Mouse (Mus musculus): ENCODE results near the gene Tmem116. TPM values are rescaled to one million over a fixed set of nuclear protein-coding genes. Genes with fewer than 3 reads are reported as not detected.

Tmem116 gene
- polyA plus RNA-seq, 2 experiments = 0.46 to 0.57 TPM

GRCm38 (mm10) chr5:121536921-121537555, 85.3 kb downstream of the Tmem116 start:
- WGBS (ENCODE audit: insufficient replicate concordance) = 75% methylated on average over 7 of the region's 7 CpGs
- Histone ChIP-seq H3K27ac (no peak overlapping the region), H3K9ac (replicated peaks) (no peak overlapping the region), H3K27me3 (ENCODE audit: control insufficient read depth, insufficient read depth, low read length) (no peaks in the 10 kb centered on the region), H3K9me3 (ENCODE audit: control insufficient read depth, low read length) (no peaks in the 10 kb centered on the region), H3K4me3 (ENCODE audit: insufficient read depth in 1 of 2, low read depth in 2 of 2, low read length in 2 of 2) (no peak overlapping the region), H3K4me2 (ENCODE audit: low read depth) (no peak overlapping the region), H3K36me3 (replicated peaks; ENCODE audit: control insufficient read depth, insufficient read depth, low read depth) (peaks cover 43% of the 10 kb centered on the region), H3K4me1 (replicated peaks; ENCODE audit: control insufficient read depth in 2 of 2, insufficient read depth in 2 of 2, low read length in 1 of 2) (peaks cover 18 to 19% of the 10 kb centered on the region in 2 experiments)
- no peak for ATAC-seq (ENCODE audit: insufficient read depth)
- TF ChIP-seq EP300 (IDR thresholded peaks at IDR 0.05; ENCODE audit: low read depth) (no peak), CTCF (IDR thresholded peaks at IDR 0.05; ENCODE audit: low read depth) (no peak)
- DNase-seq (ENCODE audit: low read depth in 3 of 3, low spot score in 3 of 3) = no peak

- WGBS (ENCODE audit: insufficient replicate concordance) = 85% methylated on average over 2 of the region's 2 CpGs
Observed at GRCm38 (mm10) chr5:121537588-121537987, 85.9 kb downstream of the Tmem116 start.

GRCm38 (mm10) chr5:121540066-121540465, 88.4 kb downstream of the Tmem116 start:
- DNase-seq (ENCODE audit: low read depth in 3 of 3, low spot score in 3 of 3) = no peak
- Histone ChIP-seq H3K9ac (replicated peaks) (no peak overlapping the region), H3K9me3 (ENCODE audit: control insufficient read depth, low read length) (no peaks in the 10 kb centered on the region), H3K27me3 (ENCODE audit: control insufficient read depth, insufficient read depth, low read length) (no peaks in the 10 kb centered on the region), H3K27ac (no peak overlapping the region), H3K4me3 (ENCODE audit: insufficient read depth in 1 of 2, low read depth in 2 of 2, low read length in 2 of 2) (no peak overlapping the region), H3K4me1 (replicated peaks; ENCODE audit: control insufficient read depth in 2 of 2, insufficient read depth in 2 of 2, low read length in 1 of 2) (peaks cover 24 to 30% of the 10 kb centered on the region in 2 experiments), H3K36me3 (replicated peaks; ENCODE audit: control insufficient read depth, insufficient read depth, low read depth) (peaks cover 21% of the 10 kb centered on the region), H3K4me2 (ENCODE audit: low read depth) (no peak overlapping the region)
- WGBS (ENCODE audit: insufficient replicate concordance) = 80% methylated on average over 5 of the region's 5 CpGs
- no peak for ATAC-seq (ENCODE audit: insufficient read depth)
- no peak for TF ChIP-seq CTCF (IDR thresholded peaks at IDR 0.05; ENCODE audit: low read depth)
- no peak for TF ChIP-seq EP300 (IDR thresholded peaks at IDR 0.05; ENCODE audit: low read depth)

More at GRCm38 (mm10) chr5:121537588-121537987, 85.9 kb downstream of the Tmem116 start:
- H3K4me1 ChIP-seq (replicated peaks; ENCODE audit: control insufficient read depth in 2 of 2, insufficient read depth in 2 of 2, low read length in 1 of 2) = peaks cover 18 to 21% of the 10 kb centered on the region in 2 experiments
- peaks cover 37% of the 10 kb centered on the region for H3K36me3 ChIP-seq (replicated peaks; ENCODE audit: control insufficient read depth, insufficient read depth, low read depth)
- no peak for DNase-seq (ENCODE audit: low read depth in 3 of 3, low spot score in 3 of 3)
- TF ChIP-seq CTCF (IDR thresholded peaks at IDR 0.05; ENCODE audit: low read depth) (no peak), EP300 (IDR thresholded peaks at IDR 0.05; ENCODE audit: low read depth) (no peak)
- no peaks in the 10 kb centered on the region for H3K9me3 ChIP-seq (ENCODE audit: control insufficient read depth, low read length)
- no peak overlapping the region for H3K4me3 ChIP-seq (ENCODE audit: insufficient read depth in 1 of 2, low read depth in 2 of 2, low read length in 2 of 2)
- H3K27ac ChIP-seq = no peak overlapping the region
- no peak overlapping the region for H3K9ac ChIP-seq (replicated peaks)
- no peak overlapping the region for H3K4me2 ChIP-seq (ENCODE audit: low read depth)
- no peaks in the 10 kb centered on the region for H3K27me3 ChIP-seq (ENCODE audit: control insufficient read depth, insufficient read depth, low read length)
- ATAC-seq (ENCODE audit: insufficient read depth) = no peak

GRCm38 (mm10) chr5:121541235-121541634, 89.5 kb downstream of the Tmem116 start:
- no peak overlapping the region for H3K27ac ChIP-seq
- peaks cover 12 to 19% of the 10 kb centered on the region in 2 experiments for H3K4me1 ChIP-seq (replicated peaks; ENCODE audit: control insufficient read depth in 2 of 2, insufficient read depth in 2 of 2, low read length in 1 of 2)
- DNase-seq (ENCODE audit: low read depth in 3 of 3, low spot score in 3 of 3) = no peak
- H3K4me2 ChIP-seq (ENCODE audit: low read depth) = no peak overlapping the region
- peaks cover 12% of the 10 kb centered on the region for H3K36me3 ChIP-seq (replicated peaks; ENCODE audit: control insufficient read depth, insufficient read depth, low read depth)
- no peak for ATAC-seq (ENCODE audit: insufficient read depth)
- 79% methylated on average over 7 of the region's 7 CpGs for WGBS (ENCODE audit: insufficient replicate concordance)
- TF ChIP-seq EP300 (IDR thresholded peaks at IDR 0.05; ENCODE audit: low read depth) (no peak), CTCF (IDR thresholded peaks at IDR 0.05; ENCODE audit: low read depth) (no peak; the same call in 1 of the 2 replicates)
- no peaks in the 10 kb centered on the region for H3K9me3 ChIP-seq (ENCODE audit: control insufficient read depth, low read length)
- H3K27me3 ChIP-seq (ENCODE audit: control insufficient read depth, insufficient read depth, low read length) = no peaks in the 10 kb centered on the region
- H3K4me3 ChIP-seq (ENCODE audit: insufficient read depth in 1 of 2, low read depth in 2 of 2, low read length in 2 of 2) = no peak overlapping the region
- H3K9ac ChIP-seq (replicated peaks) = no peak overlapping the region

DNA sequence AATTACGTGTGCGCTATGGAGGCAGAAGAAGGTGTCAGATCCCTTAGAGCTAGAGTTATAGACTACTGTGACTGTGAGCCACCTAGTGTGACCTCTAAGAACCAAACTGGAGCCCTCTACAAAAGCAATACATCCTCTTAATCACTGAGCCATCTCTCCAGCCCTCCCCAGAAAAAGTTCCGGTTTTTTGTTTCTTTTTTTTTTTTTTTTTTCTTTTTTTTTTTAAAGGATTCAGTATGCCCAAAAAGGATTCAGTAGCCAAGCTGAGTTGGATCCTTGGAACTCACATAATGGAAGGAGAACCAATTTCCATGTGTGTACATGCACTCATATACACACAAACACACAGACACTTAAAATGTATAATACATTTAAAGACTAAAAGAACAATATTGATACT, 91.7 kb downstream of the Tmem116 start:
- no peaks in the 10 kb centered on the region for H3K27me3 ChIP-seq (ENCODE audit: control insufficient read depth, insufficient read depth, low read length)
- ATAC-seq (ENCODE audit: insufficient read depth) (no peak), DNase-seq (ENCODE audit: low read depth in 3 of 3, low spot score in 3 of 3) (no peak)
- H3K36me3 ChIP-seq (replicated peaks; ENCODE audit: control insufficient read depth, insufficient read depth, low read depth) = peaks cover 4% of the 10 kb centered on the region
- WGBS (ENCODE audit: insufficient replicate concordance) = 77% methylated on average over 3 of the region's 3 CpGs
- no peak overlapping the region for H3K27ac ChIP-seq
- peak overlapping the region; percentile 80 for H3K4me2 ChIP-seq (ENCODE audit: low read depth)
- H3K9ac ChIP-seq (replicated peaks) = no peak overlapping the region; the same call in 1 of the 2 replicates
- TF ChIP-seq CTCF (IDR thresholded peaks at IDR 0.05; ENCODE audit: low read depth) (no peak), EP300 (IDR thresholded peaks at IDR 0.05; ENCODE audit: low read depth) (no peak)
- H3K9me3 ChIP-seq (ENCODE audit: control insufficient read depth, low read length) = no peaks in the 10 kb centered on the region
- peaks cover 22 to 25% of the 10 kb centered on the region in 2 experiments for H3K4me1 ChIP-seq (replicated peaks; ENCODE audit: control insufficient read depth in 2 of 2, insufficient read depth in 2 of 2, low read length in 1 of 2)
- no peak overlapping the region for H3K4me3 ChIP-seq (ENCODE audit: insufficient read depth in 1 of 2, low read depth in 2 of 2, low read length in 2 of 2)
